Mouse (Mus musculus): Measurements from ENCODE around the gene Map1s. TPM values are rescaled to one million over a fixed set of nuclear protein-coding genes. Genes with fewer than 3 reads are reported as not detected.

Map1s gene
- total and polyA plus RNA-seq, 3 experiments = 9.5 to 51.4 (median 30.9) TPM

- Histone ChIP-seq H3K36me3 (replicated peaks in 1 of 2; ENCODE audit: control insufficient read depth in 1 of 2, insufficient read depth in 1 of 2, low read length in 1 of 2) (peaks cover 69 to 81% of the 10 kb centered on the region in 2 experiments), H3K9me3 (replicated peaks; ENCODE audit: low read length) (no peaks in the 10 kb centered on the region), H3K27me3 (replicated peaks) (no peaks in the 10 kb centered on the region), H3K9ac (ENCODE audit: insufficient read depth, low read depth) (no peak overlapping the region), H3K4me3 (replicated peaks in 1 of 3; ENCODE audit: low read depth in 2 of 3, low read length in 2 of 3, poor library complexity in 1 of 3) (no peak overlapping the region), H3K79me2 (replicated peaks; ENCODE audit: control insufficient read depth, extremely low read depth, insufficient read depth, poor library complexity, severe bottlenecking) (0 out of 2 replicates have a peak, but pooled peaks cover 7% of the 10 kb centered on the region), H3K4me2 (ENCODE audit: insufficient read depth, low read depth, poor library complexity, severe bottlenecking) (no peak overlapping the region), H3K4me1 (ENCODE audit: control insufficient read depth in 1 of 2, insufficient read depth in 2 of 2) (peaks cover 0 to 8% of the 10 kb centered on the region in 2 experiments; a peak in 2 of 4 replicates), H3K27ac (ENCODE audit: insufficient read depth, low read depth) (no peak overlapping the region)
- dilution Hi-C loops (cut with MboI; ENCODE audit: extremely low pct_ligation_motif_present, extremely low pct_unique_long_range_greater_than_20kb, low sequenced_read_pairs) (no loop called here), in situ Hi-C loops (cut with MboI; ENCODE audit: low pct_ligation_motif_present, low pct_unique_long_range_greater_than_20kb, low sequenced_read_pairs) (no loop called here)
- no peak for TF ChIP-seq RCOR1 (conservative IDR thresholded peaks at IDR 0.05; ENCODE audit: low read depth, low read length)
- DNase-seq (ENCODE audit: extremely low read depth) = no peak
Observed at GRCm38 (mm10) chr8:70912955-70913354, 7.2 kb downstream of the Map1s start.

GRCm38 (mm10) chr8:70913523-70913922 lies 7.8 kb downstream of the Map1s start:
- no peak for TF ChIP-seq ELF1 (IDR thresholded peaks at IDR 0.05; ENCODE audit: low read depth, low read length)
- no peak for TF ChIP-seq NELFE (IDR thresholded peaks at IDR 0.05; ENCODE audit: low read depth, low read length)
- no peak for TF ChIP-seq ETS1 (conservative IDR thresholded peaks at IDR 0.05; ENCODE audit: low read depth, low read length)
- no peak for TF ChIP-seq SIN3A (IDR thresholded peaks at IDR 0.05; ENCODE audit: low read length)
- TF ChIP-seq TBP (conservative IDR thresholded peaks at IDR 0.05; ENCODE audit: low read depth, low read length) = no peak
- TF ChIP-seq RCOR1 (conservative IDR thresholded peaks at IDR 0.05; ENCODE audit: low read depth, low read length) = no peak
- no peak for TF ChIP-seq MAZ (IDR thresholded peaks at IDR 0.05; ENCODE audit: low read depth, low read length)
- no peak for TF ChIP-seq NRF1 (IDR thresholded peaks at IDR 0.05; ENCODE audit: low read depth, low read length)
- no peak for TF ChIP-seq MYC (IDR thresholded peaks at IDR 0.05; ENCODE audit: low read depth, low read length)
- TF ChIP-seq CTCF (conservative IDR thresholded peaks at IDR 0.05 in 1 of 2, IDR thresholded peaks at IDR 0.05 in 1 of 2; ENCODE audit: low read depth in 2 of 2, low read length in 2 of 2) = no peak
- no peak for TF ChIP-seq ZNF384 (IDR thresholded peaks at IDR 0.05; ENCODE audit: low read depth, low read length)
- no peak for TF ChIP-seq EP300 (IDR thresholded peaks at IDR 0.05; ENCODE audit: low read length)
- TF ChIP-seq POLR2A (IDR thresholded peaks at IDR 0.05; ENCODE audit: low read depth, low read length) = no peak
- TF ChIP-seq IRF4 (IDR thresholded peaks at IDR 0.05; ENCODE audit: low read depth, low read length) = no peak
- no peak for TF ChIP-seq GABPA (IDR thresholded peaks at IDR 0.05; ENCODE audit: insufficient replicate concordance, low read depth, low read length)

More at GRCm38 (mm10) chr8:70913523-70913922, 7.8 kb downstream of the Map1s start:
- no peak overlapping the region for H3K4me3 ChIP-seq (replicated peaks in 1 of 3; ENCODE audit: low read depth in 2 of 3, low read length in 2 of 3, poor library complexity in 1 of 3)
- 0 out of 2 replicates have a peak, but pooled peaks cover 7% of the 10 kb centered on the region for H3K79me2 ChIP-seq (replicated peaks; ENCODE audit: control insufficient read depth, extremely low read depth, insufficient read depth, poor library complexity, severe bottlenecking)
- peaks cover 74 to 86% of the 10 kb centered on the region in 2 experiments for H3K36me3 ChIP-seq (replicated peaks in 1 of 2; ENCODE audit: control insufficient read depth in 1 of 2, insufficient read depth in 1 of 2, low read length in 1 of 2)
- no peak overlapping the region for H3K9ac ChIP-seq (ENCODE audit: insufficient read depth, low read depth)
- in situ Hi-C loops (cut with MboI; ENCODE audit: low pct_ligation_motif_present, low pct_unique_long_range_greater_than_20kb, low sequenced_read_pairs) = no loop called here
- H3K9me3 ChIP-seq (replicated peaks; ENCODE audit: low read length) = no peaks in the 10 kb centered on the region
- peaks cover 0 to 8% of the 10 kb centered on the region in 2 experiments; a peak in 2 of 4 replicates for H3K4me1 ChIP-seq (ENCODE audit: control insufficient read depth in 1 of 2, insufficient read depth in 2 of 2)
- dilution Hi-C loops (cut with MboI; ENCODE audit: extremely low pct_ligation_motif_present, extremely low pct_unique_long_range_greater_than_20kb, low sequenced_read_pairs) = no loop called here
- H3K27ac ChIP-seq (ENCODE audit: insufficient read depth, low read depth) = no peak overlapping the region
- no peaks in the 10 kb centered on the region for H3K27me3 ChIP-seq (replicated peaks)
- no peak for DNase-seq (ENCODE audit: extremely low read depth)
- H3K4me2 ChIP-seq (ENCODE audit: insufficient read depth, low read depth, poor library complexity, severe bottlenecking) = no peak overlapping the region
